9 mouse cellular contexts compared by ENCODE assay signal in genomic region chr12:100280972-100281794, GRCm38 (mm10).
DNase-seq lines count a peak whose midpoint lies in the region; ATAC-seq and TF ChIP-seq lines count a peak whose summit lies in the region.
"Had no signal": no experiment of that assay in that cellular context is flagged by ENCODE, and none has a peak within 500 bp of the region (broad histone marks: within the 10 kb centered on the region; RNA-seq: fewer than 3 reads in every experiment).

No protein-coding gene starts in this region.

- H3K9ac ChIP-seq in midbrain, embryonic 13.5 days (replicated peaks) = no peak overlapping the region

- H3K9me3 ChIP-seq in midbrain, embryonic 13.5 days = no peaks in the 10 kb centered on the region

- intact Hi-C loops in left cerebral cortex, adult 2 months (cut with DNase I) = no loop called here
- intact Hi-C loops in heart, postnatal 25 days (cut with DNase I) = no loop called here
- intact Hi-C loops in left cerebral cortex, postnatal 4 days (cut with DNase I) = no loop called here

- no peak overlapping the region for H3K4me2 ChIP-seq in midbrain, embryonic 13.5 days (replicated peaks)

- TF ChIP-seq POLR2A in thymus, adult 2 months (IDR thresholded peaks at IDR 0.05; ENCODE audit: control insufficient read depth, extremely low read depth, insufficient read depth, low read length, poor library complexity) = no peak

- H3K36me3 ChIP-seq in midbrain, embryonic 13.5 days = no peaks in the 10 kb centered on the region
- no peaks in the 10 kb centered on the region for H3K36me3 ChIP-seq in thymus, adult 2 months (ENCODE audit: control insufficient read depth, insufficient read depth, low read length)

- H3K27me3 ChIP-seq in midbrain, embryonic 13.5 days = no peaks in the 10 kb centered on the region
- no peaks in the 10 kb centered on the region for H3K27me3 ChIP-seq in thymus, adult 2 months (ENCODE audit: control insufficient read depth, insufficient read depth, low read length)

- no peak for TF ChIP-seq CTCF in left cerebral cortex, adult 2 months (IDR thresholded peaks at IDR 0.05)
- TF ChIP-seq CTCF in thymus, adult 2 months (IDR thresholded peaks at IDR 0.05; ENCODE audit: borderline replicate concordance, control insufficient read depth, extremely low read depth, insufficient read depth, low read length, poor library complexity) = no peak

- peak overlapping the region; percentile 83 for H3K27ac ChIP-seq in left cerebral cortex, adult 2 months
- peak overlapping the region; percentile 82 for H3K27ac ChIP-seq in midbrain, embryonic 13.5 days
- no peak overlapping the region for H3K27ac ChIP-seq in thymus, adult 2 months (ENCODE audit: control insufficient read depth, insufficient read depth, low read length)

- 78% methylated on average over 4 of the region's 4 CpGs for WGBS in midbrain, embryonic 13.5 days
- WGBS in thymus, adult 2 months = 96% methylated on average over 4 of the region's 4 CpGs

- no peak for DNase-seq in left cerebral cortex, adult 2 months (ENCODE audit: extremely low spot score in 1 of 2, low spot score in 2 of 2)
- DNase-seq in left cerebral cortex, adult 8-10 months (ENCODE audit: low spot score in 2 of 2) = no peak
- peak; percentile 59 for DNase-seq in heart, postnatal 25 days (ENCODE audit: low spot score)
- DNase-seq in kidney, postnatal 36 days = peak; percentile 89 to 90
- no peak for DNase-seq in thymus, adult 2 months
- DNase-seq in left cerebral cortex, adult 11 months (ENCODE audit: low spot score) = no peak
- no peak for DNase-seq in left cerebral cortex, postnatal 4 days

- peaks cover 45% of the 10 kb centered on the region for H3K4me1 ChIP-seq in midbrain, embryonic 13.5 days (replicated peaks)
- H3K4me1 ChIP-seq in thymus, adult 2 months (replicated peaks; ENCODE audit: control insufficient read depth, insufficient read depth, low read length) = peaks cover 39% of the 10 kb centered on the region

- ATAC-seq in midbrain, embryonic 13.5 days = no peak

- no peak overlapping the region for H3K4me3 ChIP-seq in left cerebral cortex, adult 2 months
- no peak overlapping the region for H3K4me3 ChIP-seq in midbrain, embryonic 13.5 days (replicated peaks)
- H3K4me3 ChIP-seq in thymus, adult 2 months (ENCODE audit: control insufficient read depth, insufficient read depth, low read length) = no peak overlapping the region
- H3K4me3 ChIP-seq: erythroblast, embryonic 14.5 days had no signal

Comparison
In these comparisons a context has a peak if more than half of its experiments do, and no peak if none do; other contexts are left out.
1. DNase-seq: peak in heart, postnatal 25 days (single experiment) and kidney, postnatal 36 days (2 of 2); none in left cerebral cortex, adult 2 months (0 of 2), left cerebral cortex, adult 8-10 months (0 of 2), thymus, adult 2 months (single experiment), left cerebral cortex, adult 11 months (single experiment) and left cerebral cortex, postnatal 4 days (single experiment).